Mouse (Mus musculus): ENCODE results near the gene Usp20.

GRCm38 (mm10) chr2:31025458-31025857 is 43.4 kb downstream of the Usp20 start:
- TF ChIP-seq CTCF (conservative IDR thresholded peaks at IDR 0.05; ENCODE audit: low read length): no peak
- TF ChIP-seq POU5F1 (IDR thresholded peaks at IDR 0.05; ENCODE audit: borderline replicate concordance, low read length): no peak
